Mouse (Mus musculus): ENCODE data around the gene Gm42417.

- TF ChIP-seq CTCF (IDR thresholded peaks at IDR 0.05; ENCODE audit: low read depth, low read length) (no peak), POLR2A (IDR thresholded peaks at IDR 0.05; ENCODE audit: insufficient read depth, low read length) (no peak), EP300 (IDR thresholded peaks at IDR 0.05; ENCODE audit: insufficient read depth, low read depth, low read length) (no peak)
Observed at GRCm38 (mm10) chr1:36508238-36508637, 31.0 kb downstream of the Gm42417 start.
